Mouse (Mus musculus): ENCODE measurements around the gene Tmem88b. TPM values are rescaled to one million over a fixed set of nuclear protein-coding genes. Genes with fewer than 3 reads are reported as not detected.

The Tmem88b gene
- total and polyA plus RNA-seq, 3 experiments: 0.19 to 0.32 TPM; not detected in 1

DNA sequence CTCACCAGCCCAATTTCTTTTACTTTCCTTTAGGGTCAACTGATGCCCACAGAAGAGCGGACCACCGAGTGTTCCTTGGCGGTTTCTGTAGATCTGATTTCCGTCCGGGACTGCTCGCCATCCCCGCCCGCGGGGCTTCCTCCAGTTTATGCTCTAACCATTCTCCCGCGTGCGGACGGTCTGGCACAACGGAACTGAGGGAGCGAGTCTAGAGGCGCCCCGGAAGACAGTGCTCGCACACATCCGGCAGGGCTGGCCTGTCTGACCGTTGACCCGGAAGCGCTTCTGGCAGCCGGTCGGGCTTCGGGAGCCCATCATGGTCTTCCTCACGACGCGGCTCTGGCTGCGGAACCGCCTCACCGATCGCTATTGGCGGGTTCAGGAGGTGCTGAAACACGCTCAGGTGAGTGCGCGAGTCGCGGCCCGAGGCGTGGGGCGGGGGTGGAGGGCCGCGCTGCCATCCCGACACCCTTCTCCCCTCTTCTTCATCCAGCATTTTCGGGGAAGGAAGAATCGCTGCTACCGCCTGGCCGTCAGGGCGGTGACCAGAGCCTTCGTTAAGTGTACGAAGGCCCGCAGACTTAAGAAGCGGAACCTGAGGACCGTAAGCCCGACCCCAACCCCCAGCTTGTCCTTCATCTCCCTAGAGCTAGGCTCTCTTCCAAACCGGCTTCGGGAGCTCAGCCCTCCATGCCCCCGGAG lies 17.8 kb upstream of the Tmem88b start:
- peak; percentile 98 for DNase-seq (ENCODE audit: low read depth, low spot score)
- TF ChIP-seq MAX (IDR thresholded peaks at IDR 0.05; ENCODE audit: low read length): no peak; the same call in 1 of the 2 replicates
- TF ChIP-seq POLR2AphosphoS2 (IDR thresholded peaks at IDR 0.05; ENCODE audit: low read length): peak; percentile 78; the same call in 1 of the 2 replicates
- TF ChIP-seq CHD2 (IDR thresholded peaks at IDR 0.05; ENCODE audit: low read length): peak; percentile 68
- TF ChIP-seq TBP (IDR thresholded peaks at IDR 0.05; ENCODE audit: low read depth, low read length): peak; percentile 81
- no peak for TF ChIP-seq E2F4 (IDR thresholded peaks at IDR 0.05; ENCODE audit: borderline replicate concordance, low read depth, low read length)
- no peak for TF ChIP-seq MAFK (IDR thresholded peaks at IDR 0.05; ENCODE audit: borderline replicate concordance, low read depth, low read length)
- TF ChIP-seq ZC3H11A (IDR thresholded peaks at IDR 0.05; ENCODE audit: low read depth, low read length): no peak
- TF ChIP-seq ELF1 (IDR thresholded peaks at IDR 0.05; ENCODE audit: low read depth, low read length): peak; percentile 86
- TF ChIP-seq RAD21 (IDR thresholded peaks at IDR 0.05; ENCODE audit: low read depth, low read length): no peak
- 0 out of 2 replicates have a peak, but pooled peaks have one; percentile 18 for TF ChIP-seq RCOR1 (IDR thresholded peaks at IDR 0.05; ENCODE audit: low read depth, low read length)
- no peak for TF ChIP-seq NRF1 (IDR thresholded peaks at IDR 0.05; ENCODE audit: insufficient read depth, low read depth, low read length, poor library complexity, severe bottlenecking)
- TF ChIP-seq SIN3A (IDR thresholded peaks at IDR 0.05; ENCODE audit: low read length): peak; percentile 89
- peak; percentile 84; the same call in 1 of the 2 replicates for TF ChIP-seq MAZ (IDR thresholded peaks at IDR 0.05; ENCODE audit: low read depth, low read length)
- TF ChIP-seq NELFE (IDR thresholded peaks at IDR 0.05; ENCODE audit: low read depth, low read length): peak; percentile 93
- TF ChIP-seq HCFC1 (IDR thresholded peaks at IDR 0.05; ENCODE audit: low read depth, low read length): peak; percentile 96
- TF ChIP-seq MEF2A (IDR thresholded peaks at IDR 0.05; ENCODE audit: extremely low read depth, insufficient replicate concordance, low read depth, low read length, poor library complexity, severe bottlenecking): no peak
- TF ChIP-seq TAL1 (IDR thresholded peaks at IDR 0.05; ENCODE audit: low read length): no peak
- no peak for TF ChIP-seq GABPA (IDR thresholded peaks at IDR 0.05; ENCODE audit: low read depth, low read length)
- TF ChIP-seq ZMIZ1 (IDR thresholded peaks at IDR 0.05; ENCODE audit: low read depth, low read length): no peak
- TF ChIP-seq EP300 (IDR thresholded peaks at IDR 0.05; ENCODE audit: low read depth in 1 of 2, low read length in 2 of 2): peak in 1 of 2 experiments; percentile 38; a peak in 1 of 4 replicates
- no peak for TF ChIP-seq POLR2AphosphoS5 (IDR thresholded peaks at IDR 0.05; ENCODE audit: borderline replicate concordance, low read depth, low read length)
- TF ChIP-seq UBTF (IDR thresholded peaks at IDR 0.05; ENCODE audit: borderline replicate concordance, insufficient read depth, low read depth, low read length): peak; percentile 54; the same call in 1 of the 2 replicates
- no peak for TF ChIP-seq USF2 (IDR thresholded peaks at IDR 0.05; ENCODE audit: borderline replicate concordance in 1 of 2, insufficient read depth in 1 of 2, low read depth in 1 of 2, low read length in 2 of 2)
- no peak for TF ChIP-seq BHLHE40 (IDR thresholded peaks at IDR 0.05; ENCODE audit: borderline replicate concordance, low read depth, low read length)
- peak; percentile 84 for TF ChIP-seq TCF12 (IDR thresholded peaks at IDR 0.05; ENCODE audit: low read depth, low read length)
- peak; percentile 80 for TF ChIP-seq KAT2A (conservative IDR thresholded peaks at IDR 0.05; ENCODE audit: low read depth, low read length)
- TF ChIP-seq ETS1 (IDR thresholded peaks at IDR 0.05; ENCODE audit: low read depth, low read length): peak; percentile 75
- TF ChIP-seq POLR2A (IDR thresholded peaks at IDR 0.05; ENCODE audit: control insufficient read depth in 1 of 2, insufficient read depth in 1 of 2, low read depth in 1 of 2, low read length in 2 of 2, poor library complexity in 1 of 2): peak; percentile 73 to 75
- peak; percentile 89 for TF ChIP-seq MXI1 (IDR thresholded peaks at IDR 0.05; ENCODE audit: low read depth, low read length)

More for the DNA sequence above, 17.8 kb upstream of the Tmem88b start:
- Histone ChIP-seq H3K4me3 (ENCODE audit: control insufficient read depth in 1 of 2, insufficient read depth in 1 of 2, low read depth in 2 of 2, low read length in 2 of 2) (peak overlapping the region; percentile 77 to 93), H3K4me1 (ENCODE audit: control insufficient read depth in 1 of 2, insufficient read depth in 2 of 2, low read length in 2 of 2) (peaks cover 11 to 15% of the 10 kb centered on the region in 2 experiments), H3K9ac (ENCODE audit: control insufficient read depth, low read depth, low read length, poor library complexity, severe bottlenecking) (peak overlapping the region; percentile 90), H3K27me3 (ENCODE audit: control insufficient read depth in 1 of 2, insufficient read depth in 2 of 2, low read length in 2 of 2) (no peaks in the 10 kb centered on the region), H3K9me3 (replicated peaks; ENCODE audit: insufficient read depth, low read length) (no peaks in the 10 kb centered on the region), H3K36me3 (ENCODE audit: control insufficient read depth in 1 of 2, insufficient read depth in 2 of 2, low read length in 2 of 2) (peaks cover 5 to 24% of the 10 kb centered on the region in 2 experiments), H3K79me2 (ENCODE audit: control insufficient read depth, insufficient read depth, low read length, poor library complexity) (peaks cover 27% of the 10 kb centered on the region), H3K27ac (ENCODE audit: control insufficient read depth, low read depth, low read length) (peak overlapping the region; percentile 78)
